Mouse (Mus musculus) mouse embryonic stem cell (cell line): Measurements from ENCODE around the gene Hspa12a.

ENCODE experiments used
- in situ Hi-C, 2 experiments: fragments of 300-500 bp; cut with MboI; formaldehyde crosslinking; loops; 1 replicate in 1 of 2; 3 replicates in 1 of 2; pipeline ENCODE4 v1.14.3; 2019 to 2020; ENCODE audit warnings: low sequenced_read_pairs in 2 of 2, low pct_unique_long_range_greater_than_20kb in 1 of 2, mixed read lengths in 1 of 2; ENCODE audit not compliant: unreplicated experiment in 1 of 2

Hspa12a gene

DNA sequence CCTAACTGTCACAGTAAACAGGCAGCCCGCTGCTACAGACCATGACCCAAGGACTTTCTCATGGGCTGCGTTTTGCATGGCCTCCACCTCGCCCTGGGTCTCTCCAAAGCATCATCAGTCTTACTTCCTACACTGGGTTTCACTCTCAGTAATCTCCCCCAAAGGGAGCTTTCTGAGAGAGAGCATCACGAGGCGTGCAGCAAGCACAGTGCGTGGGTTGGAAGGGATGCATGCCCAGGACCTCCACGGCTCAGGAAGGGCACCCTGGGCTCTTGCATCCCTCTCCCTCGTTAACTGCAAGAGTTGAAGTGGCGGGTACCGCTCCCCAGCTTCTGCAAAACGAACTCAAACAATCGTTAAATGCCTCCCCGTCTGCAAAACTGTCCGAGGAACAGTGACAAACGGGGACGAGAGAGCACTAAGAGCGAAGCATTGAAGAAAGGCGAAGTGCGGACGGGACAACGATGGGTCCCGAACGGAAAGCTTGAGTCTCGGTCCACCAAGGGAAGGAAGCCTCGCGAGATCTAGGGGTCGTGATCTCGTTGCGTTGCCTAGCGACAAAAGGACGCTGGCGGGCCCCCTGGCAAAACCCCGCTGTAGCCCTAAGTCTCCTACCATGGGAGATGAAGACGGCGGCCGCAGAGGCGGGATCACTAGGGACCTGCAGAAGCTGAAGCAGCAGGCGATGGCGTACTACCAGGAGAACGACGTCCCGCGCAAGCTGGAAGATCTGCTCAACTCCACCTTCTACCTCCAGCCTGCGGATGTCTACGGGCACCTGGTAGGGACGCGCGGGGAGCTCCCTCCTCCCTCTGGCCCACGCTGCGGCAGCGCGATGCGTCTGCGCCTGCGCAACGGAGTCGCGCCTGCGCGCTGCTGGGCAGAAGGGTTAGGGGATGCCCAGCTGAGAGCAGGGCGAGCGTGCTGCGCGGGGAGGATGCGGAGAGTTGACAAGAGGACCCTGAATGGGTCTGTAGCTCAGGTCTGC lies at the start of gene Hspa12a, which contains the start of gene Eno4:
Gene Hspa12a (minus strand): TSS at position 814 of the 988 bp plus-strand sequence.
Gene Eno4 (plus strand): TSS at position 585 of the 988 bp plus-strand sequence.
- in situ Hi-C loops = no loop called here

DNA sequence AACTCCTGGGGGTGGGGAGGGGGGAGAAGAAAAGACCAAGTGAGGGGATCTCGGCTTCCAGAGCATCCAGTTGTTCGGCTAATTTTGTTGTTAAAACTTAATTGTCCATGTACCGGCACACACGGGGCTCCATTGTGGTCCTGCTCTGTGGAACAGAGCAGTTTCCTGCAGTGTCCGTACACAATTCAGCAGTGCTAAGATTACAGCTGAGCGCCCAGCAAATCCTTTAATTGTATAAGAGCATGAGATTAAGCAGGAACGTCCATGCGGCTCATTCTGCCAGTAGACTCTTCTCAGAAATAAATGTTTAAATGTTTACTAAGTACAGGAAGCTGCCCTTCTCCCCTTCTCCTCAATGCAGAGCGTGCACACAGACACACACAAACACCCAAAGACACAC lies 38.1 kb upstream of the Hspa12a start:
- in situ Hi-C loops = no loop called here

DNA sequence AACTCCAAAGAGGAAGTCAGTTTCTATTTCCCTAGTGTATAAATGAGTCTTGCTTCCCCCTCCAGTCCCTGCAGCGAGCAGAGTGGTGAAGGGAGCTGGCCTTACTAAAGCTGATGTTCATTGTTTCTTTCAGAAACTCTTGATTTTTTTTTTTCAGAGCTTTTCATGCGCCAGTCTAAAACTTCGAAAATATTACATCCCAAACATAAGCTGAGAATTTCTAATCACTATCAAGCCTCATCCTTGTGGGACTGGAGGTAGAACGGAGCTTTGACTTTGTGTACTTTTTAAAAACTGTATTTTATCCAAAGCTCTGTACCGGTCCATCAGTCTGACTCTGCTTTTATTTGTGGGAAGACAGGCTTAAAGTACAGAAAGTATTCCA lies 36.6 kb upstream of the Hspa12a start:
- in situ Hi-C loops = no loop called here

DNA sequence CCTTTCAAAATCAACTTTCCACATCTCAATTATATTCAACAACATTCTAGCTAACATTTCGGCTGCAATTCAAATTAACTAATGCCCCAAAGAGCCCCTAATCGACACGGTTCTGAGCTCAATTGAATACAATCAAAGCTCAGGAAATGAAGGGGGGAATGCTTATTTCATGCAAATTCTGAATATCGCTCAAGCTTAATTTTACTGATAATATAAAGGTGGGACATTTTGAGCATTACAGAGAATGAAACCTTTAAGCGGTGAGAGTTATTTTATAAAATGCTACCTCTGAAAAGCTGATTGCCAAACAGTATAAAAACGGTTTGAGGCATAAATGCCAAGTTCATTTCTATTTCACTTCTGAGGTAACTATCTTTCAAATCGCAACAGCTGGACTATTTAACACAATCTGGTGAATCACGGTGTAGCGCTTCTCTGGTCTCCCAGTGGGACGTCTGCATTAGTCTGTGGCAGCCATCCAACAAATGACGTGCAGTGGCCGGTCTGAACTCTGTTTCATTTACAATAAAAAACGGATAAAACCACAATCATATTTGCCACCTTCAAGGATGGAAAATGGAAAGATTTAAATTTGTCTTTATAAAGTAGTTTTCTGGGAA lies 36.1 kb upstream of the Hspa12a start:
- in situ Hi-C loops = no loop called here

DNA sequence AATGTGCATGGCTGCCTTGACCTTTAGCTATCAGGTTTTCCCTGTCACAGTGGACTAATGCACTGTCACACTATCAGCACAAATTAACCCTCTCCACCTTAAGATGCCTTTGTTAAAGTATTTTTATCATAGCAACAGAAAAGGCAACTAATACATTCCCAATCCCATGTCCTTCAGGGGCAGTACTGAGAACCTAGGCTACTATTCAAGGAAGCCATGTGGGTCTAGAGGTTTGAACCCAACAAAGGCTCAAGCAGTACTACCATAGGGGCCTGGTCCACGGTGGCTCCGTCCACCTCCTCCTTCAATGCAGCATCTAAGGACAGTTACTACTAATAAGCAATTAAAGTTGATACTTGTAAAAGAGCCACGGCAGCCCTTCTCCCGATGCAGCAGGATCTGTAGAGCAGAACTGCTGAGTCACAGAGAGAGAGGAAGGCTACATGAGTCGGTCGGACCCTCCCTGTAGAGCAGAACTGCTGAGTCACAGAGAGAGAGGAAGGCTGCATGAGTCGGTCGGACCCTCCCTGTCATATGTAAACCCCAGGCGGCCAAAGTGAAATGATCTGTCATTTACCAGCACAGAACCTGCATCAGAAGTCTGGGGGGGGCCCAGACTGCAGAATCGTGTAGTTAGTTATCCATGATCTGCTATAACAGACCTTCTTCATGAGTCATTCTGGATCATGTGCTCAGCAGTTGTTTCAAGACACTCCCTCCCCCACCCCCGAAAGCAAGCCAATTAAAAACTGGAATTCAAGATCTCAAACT lies 35.1 kb upstream of the Hspa12a start:
- in situ Hi-C loops = no loop called here

DNA sequence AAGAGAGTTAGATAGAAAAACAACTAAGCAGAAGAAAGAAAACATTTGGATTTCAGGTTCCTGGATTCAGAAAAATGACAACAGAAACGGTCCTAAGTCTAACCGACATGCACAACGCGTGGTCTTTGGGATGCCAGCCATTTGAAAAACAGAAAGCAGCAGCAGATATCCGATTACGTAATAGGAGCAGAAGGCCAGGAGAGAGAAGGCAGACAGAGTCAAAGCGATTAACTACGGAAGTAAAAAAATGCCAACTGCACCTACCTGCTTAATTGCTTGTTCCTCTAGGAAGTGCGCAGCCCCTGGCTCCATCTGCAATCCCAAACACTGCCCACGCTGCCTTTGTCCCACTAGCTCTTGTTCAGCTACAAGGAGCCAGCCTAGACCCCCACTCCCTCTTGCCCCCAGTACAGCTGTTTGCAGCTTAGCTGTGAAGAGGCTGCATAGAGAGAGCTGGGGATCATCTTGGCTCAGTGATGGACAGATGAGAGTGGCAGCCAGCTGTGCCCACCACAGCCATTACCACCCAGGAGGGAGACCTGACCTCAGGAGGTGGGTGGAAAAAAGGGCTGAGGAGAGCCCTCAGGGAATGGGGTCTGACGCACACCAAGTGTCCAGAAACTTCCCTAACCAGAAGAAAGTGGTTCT lies 31.9 kb upstream of the Hspa12a start:
- in situ Hi-C loops = no loop called here

DNA sequence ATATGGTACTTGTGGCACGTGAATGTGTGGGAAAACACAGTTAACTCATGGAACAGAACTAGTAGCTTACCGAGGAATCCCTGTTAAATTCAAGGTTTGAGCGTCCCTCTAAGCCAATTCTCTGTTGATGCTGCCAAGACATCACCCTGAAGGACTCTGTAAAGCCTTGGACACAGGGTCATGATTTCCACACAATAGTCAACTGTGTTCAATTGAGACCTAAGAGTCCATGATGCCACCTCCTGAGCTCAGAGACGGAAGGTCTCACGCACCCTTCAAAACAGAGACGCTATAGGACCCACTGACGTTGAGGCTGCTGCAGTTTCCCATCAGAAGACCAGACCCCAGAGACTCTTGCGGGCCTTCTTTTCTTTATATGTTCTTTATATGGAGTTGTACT lies 30.7 kb upstream of the Hspa12a start:
- in situ Hi-C loops = no loop called here

DNA sequence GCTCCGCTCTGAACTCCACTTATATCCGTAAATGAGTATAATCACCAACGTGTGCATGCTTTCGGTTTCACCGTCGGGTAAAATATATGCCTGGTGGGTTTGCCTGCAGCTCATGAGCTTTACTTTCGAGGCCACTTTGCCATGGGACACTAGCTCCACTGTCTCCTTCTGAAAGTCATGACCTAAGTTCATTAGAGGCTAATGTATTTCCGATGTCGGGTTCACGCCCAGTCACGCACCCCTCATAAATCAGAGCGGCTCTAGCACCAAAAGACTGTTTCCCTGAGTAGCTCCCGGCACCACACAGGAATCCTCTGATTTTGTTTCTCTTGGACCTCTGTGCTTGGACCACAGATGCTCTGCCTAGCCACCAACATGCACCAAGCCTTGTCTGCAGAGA lies 27.4 kb upstream of the Hspa12a start:
- in situ Hi-C loops = no loop called here

DNA sequence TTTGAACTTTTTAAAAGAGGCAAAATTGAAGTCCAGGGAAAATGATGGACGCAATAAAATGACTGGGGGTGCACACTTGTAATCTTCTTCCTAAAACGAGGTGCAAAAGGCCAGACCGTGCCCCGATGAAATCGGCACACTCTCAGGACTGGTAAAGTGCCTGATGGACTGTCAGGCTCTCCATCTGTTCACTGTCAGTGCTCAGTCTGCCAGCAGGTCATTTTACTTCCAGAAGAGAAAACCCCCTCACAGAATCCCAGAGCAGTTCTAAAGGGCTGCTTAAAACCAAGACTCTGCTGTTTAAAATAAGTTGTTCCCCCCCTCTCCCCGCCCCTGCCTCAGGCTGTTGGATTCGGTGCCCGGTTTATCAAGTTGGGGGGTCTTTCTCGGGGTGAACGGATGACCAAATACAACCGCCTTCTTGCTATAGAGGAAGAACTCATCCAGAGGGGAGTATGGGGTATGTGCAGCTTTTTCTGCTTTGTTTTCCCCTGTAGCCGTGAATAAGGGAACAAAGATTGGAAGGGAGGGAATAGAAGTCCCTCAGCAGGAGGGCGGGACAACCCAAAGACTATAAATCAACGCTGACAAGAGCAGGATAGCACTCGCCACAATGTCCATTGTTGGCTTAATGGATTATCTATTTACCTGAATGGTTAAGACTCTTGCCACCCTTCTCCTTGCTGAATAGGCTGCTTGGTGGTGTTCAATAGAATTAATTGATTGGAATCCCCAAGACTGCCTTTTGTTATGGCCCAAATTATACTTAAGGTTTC lies 25.5 kb upstream of the Hspa12a start:
- in situ Hi-C loops = no loop called here

DNA sequence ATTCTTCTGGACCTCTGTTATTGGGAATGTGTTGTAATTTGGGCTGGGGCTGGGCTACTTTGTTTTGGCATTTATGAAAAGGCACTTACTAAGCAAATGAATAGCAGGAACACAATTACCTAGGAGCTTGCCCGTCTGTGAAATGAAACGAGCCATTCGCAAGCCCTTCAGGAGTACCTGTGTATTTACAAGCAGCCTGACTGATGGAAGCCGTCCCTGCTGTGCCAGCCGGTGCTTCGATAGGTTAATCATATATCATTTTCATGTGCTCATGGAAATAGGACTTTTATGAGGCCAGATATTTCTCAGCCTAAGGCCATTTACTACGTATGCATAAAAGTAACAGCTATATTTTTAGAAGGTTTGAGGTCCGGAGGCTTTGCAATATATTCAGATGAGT lies 19.6 kb upstream of the Hspa12a start:
- in situ Hi-C loops = no loop called here

DNA sequence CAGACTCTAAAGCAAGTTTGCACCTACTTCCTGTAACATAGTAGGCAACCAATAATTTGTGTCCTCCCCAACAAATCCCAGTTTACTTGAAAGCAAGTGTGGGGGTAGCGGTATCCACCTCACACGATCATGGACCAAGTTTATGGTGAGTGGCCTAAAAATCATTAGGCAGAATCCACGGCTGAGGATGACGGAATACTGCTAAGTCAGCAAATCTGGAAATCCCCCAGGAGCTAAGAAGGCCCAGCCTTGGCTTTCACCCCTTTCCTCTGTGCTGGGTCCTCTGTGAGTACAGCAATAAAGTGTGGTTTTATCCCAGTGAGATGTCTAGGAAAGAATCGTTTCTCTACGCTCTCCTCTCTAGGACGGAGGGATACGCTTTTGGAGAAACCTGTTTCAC lies 11.3 kb upstream of the Hspa12a start:
- in situ Hi-C loops = no loop called here

DNA sequence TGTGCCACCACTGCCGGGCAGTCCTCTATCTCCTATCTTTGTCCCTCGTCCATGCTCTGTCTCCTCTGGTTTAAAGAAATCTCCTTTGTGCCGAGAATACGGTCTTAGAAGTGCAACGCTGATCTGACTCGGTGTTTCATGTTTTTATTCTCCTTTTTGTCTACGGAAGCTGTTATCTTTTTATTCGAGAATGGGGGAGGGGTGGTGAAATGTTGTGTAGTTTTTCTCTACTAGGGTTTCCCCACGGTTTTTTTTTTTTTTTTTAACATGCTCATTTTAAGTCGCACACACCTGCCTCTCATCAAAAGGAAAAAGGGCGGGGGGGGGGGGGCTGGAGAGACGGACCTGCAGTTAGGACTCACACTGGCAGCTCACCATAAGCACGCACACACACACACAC lies 8.8 kb upstream of the Hspa12a start:
- in situ Hi-C loops = no loop called here

DNA sequence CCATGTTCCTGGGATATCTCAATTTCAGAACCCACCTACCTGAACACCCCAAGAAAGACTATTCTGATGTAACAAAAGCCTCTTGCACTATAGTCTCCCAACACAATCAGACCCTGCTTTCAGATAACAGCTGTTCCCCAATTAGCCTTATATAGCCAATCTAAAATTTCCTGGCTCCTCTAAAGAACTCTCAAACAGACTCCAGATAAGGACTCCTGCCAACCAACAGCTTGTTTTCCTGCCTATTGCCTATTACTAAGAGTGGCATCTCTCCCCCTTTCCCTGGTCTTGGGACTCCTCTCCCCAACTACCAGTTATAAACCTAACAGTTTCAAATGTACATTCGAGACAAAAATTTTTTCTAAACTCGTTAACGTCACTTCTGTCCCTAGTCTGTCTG lies 8.1 kb upstream of the Hspa12a start:
- in situ Hi-C loops = no loop called here

DNA sequence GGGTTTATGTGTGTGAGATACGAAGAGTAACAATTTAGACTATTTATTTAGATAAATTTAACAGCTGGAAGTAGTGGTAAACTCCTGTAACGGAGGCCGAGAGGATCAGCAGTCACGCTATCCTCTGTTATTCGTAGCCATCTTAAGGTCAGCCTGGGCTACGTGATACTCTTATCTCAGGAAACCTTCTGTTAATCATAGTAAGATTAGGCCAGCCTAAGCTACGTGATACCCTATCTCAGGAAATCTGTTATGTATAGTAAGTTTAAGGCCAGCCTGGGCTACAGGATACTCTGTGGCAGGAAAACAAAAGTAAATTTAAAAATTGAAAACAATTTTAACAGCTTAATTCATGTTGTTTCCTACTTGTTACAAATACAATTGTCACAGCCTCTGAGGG lies 2.5 kb upstream of the Hspa12a start:
- in situ Hi-C loops = no loop called here

DNA sequence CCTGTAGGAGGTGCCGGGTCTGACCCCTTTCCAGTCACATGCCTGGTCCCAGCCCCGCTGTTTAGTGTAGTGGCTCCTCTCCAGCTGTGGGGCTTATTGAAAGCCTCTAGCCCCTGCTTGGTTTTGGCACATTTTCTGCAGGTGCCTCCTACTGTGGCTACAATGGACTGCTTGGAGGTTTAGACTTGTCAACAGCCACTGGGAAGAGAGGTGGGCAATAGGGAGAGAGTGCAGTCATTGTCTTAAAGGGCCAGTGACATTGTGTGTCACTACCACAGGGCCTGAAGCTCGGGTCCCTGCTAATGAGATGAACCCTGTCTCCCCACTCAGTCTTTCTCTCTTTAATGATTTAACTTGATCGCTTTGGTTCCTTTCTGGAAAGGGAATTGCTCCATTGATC lies 10.4 kb downstream of the Hspa12a start:
- in situ Hi-C loops = no loop called here

DNA sequence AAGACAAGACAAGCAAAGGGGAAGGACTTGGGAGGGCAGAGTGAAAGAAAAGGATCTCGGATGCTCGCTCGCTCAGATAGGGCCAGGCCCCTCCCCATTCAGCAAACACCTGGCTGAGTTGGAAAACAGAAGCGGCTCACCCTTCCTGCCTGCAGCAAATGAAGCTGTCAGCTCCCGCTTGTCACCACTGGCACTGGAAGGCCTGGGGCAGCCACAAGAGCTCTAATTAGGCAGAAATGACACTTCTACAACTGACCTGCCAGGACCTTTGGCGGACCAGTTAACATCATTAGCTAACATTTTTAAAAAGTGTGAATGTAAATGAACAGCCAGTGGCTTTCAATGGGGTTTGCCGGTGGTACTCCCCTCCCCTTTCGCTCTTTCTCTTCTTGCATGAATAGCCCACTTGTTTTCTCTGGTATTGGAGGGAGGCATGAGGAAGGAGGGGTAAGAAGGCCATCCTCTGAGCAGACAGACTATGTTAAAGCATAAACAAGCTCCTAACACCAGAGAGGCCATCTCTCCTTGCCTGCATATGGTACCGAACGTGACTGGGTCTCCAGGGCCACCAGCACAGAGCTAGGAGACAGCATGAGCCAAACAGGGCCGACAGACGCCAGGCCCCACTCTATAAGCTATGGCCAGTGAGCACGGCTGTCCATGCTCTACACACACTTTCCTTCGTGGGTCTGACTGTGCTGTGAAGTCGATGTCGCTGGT lies 12.2 kb downstream of the Hspa12a start:
- in situ Hi-C loops = no loop called here

DNA sequence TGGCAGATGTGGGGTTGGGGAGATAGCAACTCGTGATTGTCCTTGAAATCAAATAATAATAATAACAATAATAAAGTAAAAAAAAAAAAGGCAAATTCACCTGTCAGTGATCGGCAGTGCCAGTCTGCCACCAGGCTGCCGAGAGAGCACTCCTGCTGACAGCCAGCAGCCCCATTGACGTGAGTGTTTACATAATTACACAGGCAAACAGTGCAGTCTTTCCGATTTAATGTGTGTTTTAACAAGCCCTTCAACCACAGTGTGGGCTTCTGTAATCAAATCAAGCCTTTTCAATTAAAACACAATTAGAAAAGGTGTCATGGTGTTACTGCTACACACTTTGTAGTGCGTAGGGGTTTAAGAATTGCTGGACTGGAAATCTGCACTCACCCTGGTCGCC lies 24.3 kb downstream of the Hspa12a start:
- in situ Hi-C loops = loop anchor here (10.0 kb wide), 1 partner anchor 286 kb away; no protein-coding TSS in a partner anchor
